Mouse (Mus musculus) embryonic facial prominence, embryonic 15.5 days (tissue): Measurements from ENCODE around the gene Brd4. TPM values are rescaled to one million over a fixed set of nuclear protein-coding genes. Genes with fewer than 3 reads are reported as not detected.

Experiments used
- ATAC-seq: fragments of 200-750 bp; cut with Nextera tagmentation; 2 replicates; pipeline ENCODE4 v1.8.0; 2017; ENCODE audit warnings: low read depth, moderate TSS enrichment; ENCODE audit not compliant: insufficient number of reproducible peaks, low FRiP score, low TSS enrichment
- H3K27ac ChIP-seq: fragments of 300-500 bp; sonication (generic); replicated peaks from 2 replicates; pipeline ENCODE4 v1.5.1; 2015; ENCODE audit warnings: mild to moderate bottlenecking, inconsistent platforms
- H3K27me3 ChIP-seq: fragments of 300-500 bp; sonication (generic); 2 replicates; pipeline ENCODE4 v1.6.1; 2015; ENCODE audit warnings: inconsistent platforms
- H3K36me3 ChIP-seq: fragments of 300-500 bp; sonication (generic); 2 replicates; pipeline ENCODE4 v1.6.1; 2015; ENCODE audit warnings: mild to moderate bottlenecking, inconsistent platforms
- H3K4me1 ChIP-seq: fragments of 300-500 bp; sonication (generic); 2 replicates; pipeline ENCODE4 v1.6.1; 2015; ENCODE audit warnings: inconsistent platforms
- H3K4me2 ChIP-seq: fragments of 300-500 bp; sonication (generic); replicated peaks from 2 replicates; pipeline ENCODE4 v1.6.1; 2015; ENCODE audit warnings: mild to moderate bottlenecking, inconsistent platforms
- H3K4me3 ChIP-seq: fragments of 300-500 bp; sonication (generic); replicated peaks from 2 replicates; pipeline ENCODE4 v1.5.1; 2015; ENCODE audit warnings: mild to moderate bottlenecking, inconsistent platforms
- H3K9ac ChIP-seq: fragments of 300-500 bp; sonication (generic); 2 replicates; pipeline ENCODE4 v1.6.1; 2015; ENCODE audit warnings: inconsistent platforms
- H3K9me3 ChIP-seq: fragments of 300-500 bp; sonication (generic); replicated peaks from 2 replicates; pipeline ENCODE4 v1.6.1; 2016; ENCODE audit warnings: inconsistent platforms
- WGBS: fragments of 180-500 bp; shearing (Covaris S2); methylation state at CpG from one replicate; pipeline ENCODE4 v1.1.7; 2015; 5-methylcytosine and 5-hydroxymethylcytosine counted together
- polyA plus RNA-seq: library from polyadenylated mRNA; unstranded; fragments of >200 nt; fragmentation: Nextera tagmentation; extraction: Ambion mirVana; gene quantifications from 2 replicates; pipeline ENCODE4 v1.2.1, GENCODE M21; 2015

The Brd4 gene
- polyA plus RNA-seq, 1 experiment from 2014 or later = 113 TPM

DNA sequence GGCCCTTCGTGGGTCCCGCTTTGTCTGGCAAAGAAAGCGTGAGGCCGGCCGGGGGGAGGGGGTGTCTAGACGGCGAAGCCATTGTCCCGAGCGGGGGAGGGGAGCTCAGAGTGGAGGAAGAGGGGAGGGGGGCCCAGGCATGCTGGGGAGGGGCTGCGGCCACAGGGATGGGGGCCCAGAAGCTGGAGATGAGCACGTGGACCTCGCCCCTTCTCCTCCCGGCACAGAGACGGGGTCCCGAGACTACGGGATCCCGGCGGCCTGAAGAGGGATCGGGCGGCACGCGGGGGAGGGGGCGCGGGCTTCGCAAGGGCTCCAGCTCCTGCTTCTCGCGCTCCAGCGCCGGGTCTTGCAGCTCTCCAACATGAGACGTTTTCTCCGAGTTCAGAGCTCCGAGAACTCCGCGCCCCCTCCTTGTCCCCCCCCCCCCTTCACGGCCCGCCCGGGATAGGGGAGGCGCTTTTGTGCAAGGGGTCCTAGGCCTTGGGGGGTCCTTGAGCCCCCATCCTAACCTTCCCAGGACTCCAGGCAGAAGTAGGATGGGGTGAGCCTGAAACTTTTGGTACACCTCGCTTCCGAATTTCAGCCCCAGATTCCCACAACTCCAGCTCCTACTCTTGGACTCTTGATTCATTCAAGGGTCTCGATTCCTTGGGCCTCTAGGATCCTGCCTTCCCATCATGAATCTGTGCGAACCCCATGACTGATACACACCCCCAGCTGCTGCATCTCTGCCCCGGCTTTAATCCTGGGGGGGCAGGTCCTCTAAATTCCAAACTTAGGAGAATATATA is 118.5 kb downstream of the Brd4 start:
- peak overlapping the region; percentile 75 for H3K4me3 ChIP-seq
- H3K27ac ChIP-seq = peak overlapping the region; percentile 90
- under 1% methylated on average over 34 of the region's 43 CpGs for WGBS
- no peaks in the 10 kb centered on the region for H3K36me3 ChIP-seq
- H3K4me2 ChIP-seq = peak overlapping the region; percentile 87
- peaks cover 48% of the 10 kb centered on the region for H3K4me1 ChIP-seq
- H3K27me3 ChIP-seq = no peaks in the 10 kb centered on the region
- ATAC-seq = peak; percentile 49
- peak overlapping the region; percentile 65 for H3K9ac ChIP-seq
- H3K9me3 ChIP-seq = no peaks in the 10 kb centered on the region

DNA sequence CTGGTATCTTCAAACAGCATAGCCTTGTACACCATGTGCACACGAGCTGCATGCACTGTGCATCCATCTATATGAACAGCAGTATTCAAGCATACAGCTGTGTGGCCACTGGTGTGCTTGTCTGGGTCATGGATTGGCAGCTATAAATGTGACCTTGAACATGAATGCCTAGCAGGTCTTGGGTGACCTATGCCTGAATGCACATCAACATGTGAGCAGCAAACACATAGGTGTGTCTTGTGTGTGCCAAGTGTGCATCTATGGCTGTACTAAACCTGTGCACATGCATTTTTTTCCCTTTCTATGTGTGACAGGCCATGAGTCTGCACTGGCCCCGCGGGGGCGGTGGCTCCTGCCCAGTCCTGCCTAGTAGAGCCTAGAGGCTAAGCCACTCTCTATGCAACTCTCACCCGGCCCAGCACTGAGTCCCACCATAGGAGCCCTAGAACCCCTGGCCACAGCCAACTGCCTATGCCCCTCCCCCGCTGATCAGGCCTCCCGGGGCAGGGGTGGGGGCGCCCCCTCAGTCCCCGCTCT is 119.2 kb downstream of the Brd4 start:
- ATAC-seq = peak; percentile 34; the same call in 1 of the 2 replicates
- H3K4me3 ChIP-seq = peak overlapping the region; percentile 75
- H3K27ac ChIP-seq = peak overlapping the region; percentile 90
- H3K27me3 ChIP-seq = no peaks in the 10 kb centered on the region
- H3K9me3 ChIP-seq = no peaks in the 10 kb centered on the region
- peaks cover 48% of the 10 kb centered on the region for H3K4me1 ChIP-seq
- 0 out of 2 replicates have a peak, but pooled peaks cover 5% of the 10 kb centered on the region for H3K36me3 ChIP-seq
- WGBS = 4% methylated on average over 9 of the region's 9 CpGs
- peak overlapping the region; percentile 87 for H3K4me2 ChIP-seq
- H3K9ac ChIP-seq = peak overlapping the region; percentile 65

DNA sequence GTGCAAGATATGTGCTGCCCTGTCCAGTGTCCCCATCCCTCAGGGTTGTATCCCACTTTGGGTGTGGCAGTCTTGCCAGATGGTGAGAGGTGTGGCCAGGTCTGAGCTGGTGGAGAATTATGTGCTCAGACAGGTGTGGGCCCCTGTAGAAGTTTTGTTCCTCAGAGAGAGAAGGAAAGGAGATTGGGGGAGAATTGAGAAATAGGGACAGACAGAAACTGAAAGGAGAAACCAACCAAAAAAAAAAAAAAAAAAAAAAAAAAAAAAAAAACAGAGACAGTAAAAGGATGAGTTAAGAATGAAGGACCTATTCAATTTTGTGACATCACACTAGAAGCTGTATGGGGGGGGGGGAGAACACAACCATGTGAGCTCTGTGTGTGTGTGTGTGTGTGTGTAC is 119.7 kb downstream of the Brd4 start:
- Histone ChIP-seq H3K4me1 (peaks cover 48% of the 10 kb centered on the region), H3K4me3 (peak overlapping the region; percentile 75), H3K27ac (peak overlapping the region; percentile 90), H3K36me3 (0 out of 2 replicates have a peak, but pooled peaks cover 5% of the 10 kb centered on the region), H3K27me3 (no peaks in the 10 kb centered on the region), H3K4me2 (peak overlapping the region; percentile 87), H3K9me3 (no peaks in the 10 kb centered on the region), H3K9ac (no peak overlapping the region)
- no peak for ATAC-seq

DNA sequence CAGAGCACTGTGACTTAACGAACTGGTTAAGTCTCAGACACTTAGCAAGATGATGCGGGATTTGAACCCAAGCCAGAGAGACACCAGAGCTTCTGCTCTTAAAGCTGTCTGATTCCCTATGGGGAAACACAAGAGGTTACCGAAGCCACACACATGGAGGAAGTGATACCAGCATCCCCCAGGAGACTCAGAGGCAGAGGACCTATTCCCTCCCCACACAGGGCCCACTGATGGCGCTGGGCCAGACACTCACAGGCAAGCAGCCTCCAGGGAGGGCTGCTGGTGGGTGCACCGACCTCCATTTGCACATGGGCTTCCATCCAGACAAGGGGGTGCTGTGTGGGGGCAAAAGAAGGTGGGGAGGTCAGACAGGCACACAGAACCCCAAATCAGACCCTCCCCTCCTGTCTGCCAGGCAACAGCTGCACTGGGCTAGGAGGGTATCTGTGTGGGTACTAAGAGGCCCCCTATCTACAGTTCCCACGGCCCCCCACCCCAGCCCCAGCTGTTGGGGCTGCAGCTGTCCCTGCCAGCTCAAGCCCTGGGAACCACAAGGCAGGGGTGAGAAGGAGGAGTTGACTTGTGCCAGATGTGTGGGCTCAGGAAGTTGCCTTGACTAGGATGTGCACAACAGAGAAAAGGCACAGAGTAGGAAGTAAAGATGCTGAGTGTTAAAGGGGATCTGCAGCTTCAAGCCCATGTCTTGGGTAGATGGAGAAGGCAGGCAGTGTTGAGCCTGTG is 120.4 kb downstream of the Brd4 start:
- Histone ChIP-seq H3K9ac (no peak overlapping the region), H3K27ac (peak overlapping the region; percentile 63), H3K27me3 (no peaks in the 10 kb centered on the region), H3K4me1 (peaks cover 48% of the 10 kb centered on the region), H3K9me3 (no peaks in the 10 kb centered on the region), H3K4me2 (peak overlapping the region; percentile 6; the same call in 1 of the 2 replicates), H3K36me3 (0 out of 2 replicates have a peak, but pooled peaks cover 5% of the 10 kb centered on the region), H3K4me3 (no peak overlapping the region)
- WGBS = 51% methylated on average over 6 of the region's 6 CpGs
- ATAC-seq = no peak

DNA sequence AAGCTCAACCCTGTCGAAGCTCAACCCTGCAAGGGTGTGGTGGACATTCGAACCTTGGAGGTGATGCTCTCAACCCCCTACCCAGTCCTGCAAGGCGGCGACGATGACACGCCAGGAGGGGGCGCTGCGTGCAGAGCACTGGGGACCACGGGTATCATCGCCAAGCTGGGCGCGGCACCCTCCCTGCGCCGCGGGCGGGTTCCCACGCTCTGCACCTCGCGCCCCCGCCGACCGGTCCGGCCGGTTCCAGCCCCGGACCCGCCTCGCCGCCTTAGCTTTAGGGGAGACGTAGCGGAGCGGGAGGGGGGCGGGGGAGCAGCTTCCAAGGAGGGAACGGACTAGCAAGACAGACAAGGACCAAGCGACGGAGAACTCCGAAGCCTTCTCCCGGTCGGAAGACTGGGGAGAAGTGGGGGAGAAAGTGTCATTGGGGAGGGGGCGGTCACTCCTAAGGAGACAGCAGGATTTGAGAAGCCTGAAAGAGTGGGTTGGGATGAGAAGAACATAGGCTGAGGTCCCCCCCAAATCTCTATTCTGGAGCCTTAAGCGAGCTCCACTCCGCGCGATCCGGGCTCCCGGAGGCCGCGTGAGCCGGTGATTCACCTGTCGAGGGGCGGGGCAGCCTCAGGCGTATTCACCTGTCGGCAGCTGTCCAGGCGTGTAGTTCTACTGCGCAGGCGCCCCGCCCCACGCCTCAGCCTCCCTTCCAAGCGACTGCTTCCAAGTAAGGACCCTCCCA is 122.2 kb downstream of the Brd4 start:
- Histone ChIP-seq H3K27ac (peak overlapping the region; percentile 74), H3K4me2 (peak overlapping the region; percentile 87), H3K9me3 (no peaks in the 10 kb centered on the region), H3K36me3 (peaks cover 17% of the 10 kb centered on the region), H3K9ac (peak overlapping the region; percentile 18), H3K4me3 (peak overlapping the region; percentile 48), H3K27me3 (no peaks in the 10 kb centered on the region), H3K4me1 (peaks cover 47% of the 10 kb centered on the region)
- WGBS = 4% methylated on average over 58 of the region's 58 CpGs
- ATAC-seq = peak; percentile 49

DNA sequence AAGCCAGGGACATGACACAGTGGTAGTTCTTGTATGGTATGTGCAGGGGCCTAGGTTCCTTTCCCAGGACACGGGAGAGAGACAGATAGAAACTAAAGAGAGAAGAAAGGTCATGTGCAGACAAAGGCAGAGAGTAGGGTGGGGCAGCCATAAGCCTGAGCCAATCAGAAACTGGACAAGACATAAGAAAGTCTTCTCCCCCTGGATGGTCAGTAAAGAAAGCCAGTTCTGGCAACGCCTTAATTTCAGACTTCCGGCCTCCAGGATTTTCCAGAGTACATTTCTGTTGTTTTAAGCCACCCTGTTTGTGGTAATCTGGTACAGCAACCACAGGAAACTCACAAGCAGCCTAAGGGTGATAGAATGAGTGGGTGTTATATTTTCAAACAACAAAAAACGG is 123.6 kb downstream of the Brd4 start:
- Histone ChIP-seq H3K36me3 (peaks cover 26% of the 10 kb centered on the region), H3K4me1 (peaks cover 41% of the 10 kb centered on the region), H3K4me2 (no peak overlapping the region), H3K4me3 (no peak overlapping the region), H3K27ac (0 out of 2 replicates have a peak overlapping the region, but pooled peaks have one; percentile 28), H3K27me3 (no peaks in the 10 kb centered on the region), H3K9ac (no peak overlapping the region), H3K9me3 (no peaks in the 10 kb centered on the region)
- no peak for ATAC-seq
- WGBS = 64% methylated on average over 4 of the region's 4 CpGs

DNA sequence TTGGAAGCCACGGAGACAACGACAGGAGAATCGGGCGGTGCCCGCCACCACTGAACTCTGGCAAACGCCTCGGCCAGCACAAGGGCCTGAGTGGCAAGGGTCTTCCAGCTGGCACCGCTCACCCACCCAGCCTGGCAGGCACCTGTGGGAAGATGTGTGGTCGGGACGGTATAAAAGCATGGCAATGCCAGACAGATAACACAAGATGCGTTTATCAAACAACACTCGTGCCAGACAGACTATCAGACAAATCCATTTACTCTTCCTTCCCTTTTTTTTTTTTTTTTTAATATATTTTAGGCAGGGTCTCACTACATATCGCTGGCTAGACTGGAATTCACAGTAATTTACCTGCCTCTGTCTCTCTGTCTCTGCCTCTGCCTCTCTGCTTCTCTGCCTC is 125.7 kb downstream of the Brd4 start:
- 87% methylated on average over 13 of the region's 13 CpGs for WGBS
- no peak overlapping the region for H3K27ac ChIP-seq
- no peaks in the 10 kb centered on the region for H3K27me3 ChIP-seq
- H3K4me2 ChIP-seq = no peak overlapping the region
- H3K4me1 ChIP-seq = peaks cover 22% of the 10 kb centered on the region
- peaks cover 43% of the 10 kb centered on the region for H3K36me3 ChIP-seq
- no peak overlapping the region for H3K9ac ChIP-seq
- H3K9me3 ChIP-seq = no peaks in the 10 kb centered on the region
- ATAC-seq = no peak
- H3K4me3 ChIP-seq = no peak overlapping the region

DNA sequence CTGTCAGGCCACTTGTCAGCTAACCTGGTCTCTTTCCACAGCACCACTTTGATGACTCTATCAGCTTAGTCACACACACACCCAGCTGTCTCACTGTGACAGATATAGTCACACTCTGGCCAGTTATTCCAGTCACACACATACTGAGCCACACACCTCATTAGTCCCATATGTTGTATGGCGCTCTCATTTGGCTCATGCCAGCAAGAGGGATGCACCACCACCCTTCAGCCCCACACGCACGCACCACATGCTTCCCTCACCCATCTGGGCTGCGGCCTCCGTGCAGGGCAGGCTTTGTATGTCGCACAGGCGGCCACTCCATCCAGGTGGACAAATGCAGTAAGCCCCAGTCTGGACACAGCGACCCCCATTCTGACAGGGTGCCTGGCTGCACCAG is 137.8 kb downstream of the Brd4 start:
- peaks cover 79% of the 10 kb centered on the region for H3K36me3 ChIP-seq
- 86% methylated on average over 8 of the region's 8 CpGs for WGBS
- peaks cover 6% of the 10 kb centered on the region; the same call in 1 of the 2 replicates for H3K4me1 ChIP-seq
- H3K4me3 ChIP-seq = no peak overlapping the region
- ATAC-seq = no peak
- no peak overlapping the region for H3K27ac ChIP-seq
- no peaks in the 10 kb centered on the region for H3K27me3 ChIP-seq
- no peaks in the 10 kb centered on the region for H3K9me3 ChIP-seq
- no peak overlapping the region for H3K9ac ChIP-seq
- no peak overlapping the region for H3K4me2 ChIP-seq

Other genes starting within 250 kb of the Brd4 start
- 56.1 and 57.9 TPM in 2 replicates for gene Rrp1b, start 248.6 kb downstream of the Brd4 start, polyA plus RNA-seq
- gene Hsf2bp, start 248.4 kb downstream of the Brd4 start, polyA plus RNA-seq = 1.1 and 1.5 TPM in 2 replicates
- gene Notch3, start 117.9 kb downstream of the Brd4 start, polyA plus RNA-seq = 18.3 and 19.4 TPM in 2 replicates
- gene Ephx3, start 95.2 kb downstream of the Brd4 start, polyA plus RNA-seq = 10.3 and 11.9 TPM in 2 replicates
- gene Akap8, start 36.5 kb upstream of the Brd4 start, polyA plus RNA-seq = 91.5 and 97.9 TPM in 2 replicates
- gene Akap8l, start 65.9 kb upstream of the Brd4 start, polyA plus RNA-seq = 96.5 and 110 TPM in 2 replicates
- 27.7 and 30.1 TPM in 2 replicates for gene Wiz, start 104.7 kb upstream of the Brd4 start, polyA plus RNA-seq
- gene Rasal3, start 118.9 kb upstream of the Brd4 start, polyA plus RNA-seq = 1.8 and 2.9 TPM in 2 replicates
- gene Pglyrp2, start 139.4 kb upstream of the Brd4 start, polyA plus RNA-seq = 0.13 and 0.20 TPM in 2 replicates
- gene Cyp4f39, start 168.0 kb upstream of the Brd4 start, polyA plus RNA-seq = 20.4 and 27.6 TPM in 2 replicates
- 11.7 and 15.5 TPM in 2 replicates for gene Cyp4f17, start 221.3 kb upstream of the Brd4 start, polyA plus RNA-seq